Comparison of ENCODE assay signal across 8 mouse cellular contexts in genomic region chr5:135867637-135868593, GRCm38 (mm10). TPM values are rescaled to one million over a fixed set of nuclear protein-coding genes. Genes with fewer than 3 reads are reported as not detected.
DNase-seq lines count a peak whose midpoint lies in the region; ATAC-seq and TF ChIP-seq lines count a peak whose summit lies in the region.

No protein-coding gene starts in this region.

- peaks cover 76% of the 10 kb centered on the region for H3K27me3 ChIP-seq in lung, embryonic 15.5 days
- H3K27me3 ChIP-seq in heart, embryonic 16.5 days (ENCODE audit: control insufficient read depth, insufficient read depth, low read length), result peaks cover 61% of the 10 kb centered on the region
- H3K27me3 ChIP-seq in liver, embryonic 13.5 days, result peaks cover 93% of the 10 kb centered on the region
- H3K27me3 ChIP-seq in stomach, embryonic 14.5 days (ENCODE audit: control insufficient read depth, insufficient read depth, low read length), result peaks cover 24% of the 10 kb centered on the region

- peak overlapping the region; percentile 34 for H3K9ac ChIP-seq in lung, embryonic 15.5 days
- H3K9ac ChIP-seq in heart, embryonic 16.5 days (ENCODE audit: low read length), result peak overlapping the region; percentile 54
- no peak overlapping the region for H3K9ac ChIP-seq in liver, embryonic 13.5 days
- peak overlapping the region; percentile 41 for H3K9ac ChIP-seq in stomach, embryonic 14.5 days (replicated peaks; ENCODE audit: low read depth, low read length)

- H3K4me3 ChIP-seq in lung, embryonic 15.5 days, result peak overlapping the region; percentile 47
- no peak overlapping the region for H3K4me3 ChIP-seq in lung, adult 2 months (replicated peaks; ENCODE audit: extremely low read depth, low read depth, low read length)
- H3K4me3 ChIP-seq in heart, embryonic 16.5 days (ENCODE audit: low read length), result peak overlapping the region; percentile 50
- peak overlapping the region; percentile 38 for H3K4me3 ChIP-seq in liver, embryonic 13.5 days (replicated peaks)
- peak overlapping the region; percentile 49 for H3K4me3 ChIP-seq in stomach, embryonic 14.5 days (ENCODE audit: low read depth, low read length)

- no peaks in the 10 kb centered on the region for H3K36me3 ChIP-seq in lung, embryonic 15.5 days
- no peaks in the 10 kb centered on the region for H3K36me3 ChIP-seq in heart, embryonic 16.5 days (ENCODE audit: control insufficient read depth, insufficient read depth)
- H3K36me3 ChIP-seq in liver, embryonic 13.5 days, result no peaks in the 10 kb centered on the region
- no peaks in the 10 kb centered on the region for H3K36me3 ChIP-seq in stomach, embryonic 14.5 days (ENCODE audit: control insufficient read depth, insufficient read depth, low read length)

- H3K4me1 ChIP-seq in lung, embryonic 15.5 days, result peaks cover 17% of the 10 kb centered on the region
- H3K4me1 ChIP-seq in lung, adult 2 months (ENCODE audit: control insufficient read depth, insufficient read depth, low read length), result no peaks in the 10 kb centered on the region
- peaks cover 4% of the 10 kb centered on the region for H3K4me1 ChIP-seq in heart, embryonic 16.5 days (ENCODE audit: control insufficient read depth, insufficient read depth, low read length)
- peaks cover 7% of the 10 kb centered on the region; the same call in 1 of the 2 replicates for H3K4me1 ChIP-seq in liver, embryonic 13.5 days (replicated peaks)
- 0 out of 2 replicates have a peak, but pooled peaks cover under 1% of the 10 kb centered on the region for H3K4me1 ChIP-seq in stomach, embryonic 14.5 days (ENCODE audit: control insufficient read depth, insufficient read depth, low read length)

- peak; percentile 52 for DNase-seq in adrenal gland, postnatal 14 days
- no peak for DNase-seq in adrenal gland, postnatal 4 days (ENCODE audit: low spot score in 2 of 2)
- DNase-seq in lung, adult 2 months, result no peak
- no peak for DNase-seq in liver, embryonic 13.5 days
- DNase-seq in ovary, postnatal 10 days (ENCODE audit: low spot score), result no peak

- peak overlapping the region; percentile 88 for H3K4me2 ChIP-seq in lung, embryonic 15.5 days
- H3K4me2 ChIP-seq in heart, embryonic 16.5 days (ENCODE audit: low read depth, low read length), result peak overlapping the region; percentile 74
- peak overlapping the region; percentile 51 for H3K4me2 ChIP-seq in liver, embryonic 13.5 days
- peak overlapping the region; percentile 89 for H3K4me2 ChIP-seq in stomach, embryonic 14.5 days (replicated peaks; ENCODE audit: low read depth, low read length)

- no peak overlapping the region for H3K27ac ChIP-seq in lung, embryonic 15.5 days
- H3K27ac ChIP-seq in heart, embryonic 16.5 days (ENCODE audit: low read length), result no peak overlapping the region
- H3K27ac ChIP-seq in liver, embryonic 13.5 days, result no peak overlapping the region
- no peak overlapping the region for H3K27ac ChIP-seq in stomach, embryonic 14.5 days (ENCODE audit: low read length)

- peak; percentile 59 for ATAC-seq in lung, embryonic 15.5 days (ENCODE audit: borderline replicate concordance, extremely low read depth, low FRiP score, low TSS enrichment)
- peak; percentile 18; the same call in 1 of the 2 replicates for ATAC-seq in heart, embryonic 16.5 days (replicated peaks; ENCODE audit: extremely low read depth, insufficient read depth, low FRiP score)
- no peak for ATAC-seq in liver, embryonic 13.5 days (ENCODE audit: low read depth)
- peak; percentile 25; the same call in 1 of the 2 replicates for ATAC-seq in stomach, embryonic 14.5 days (ENCODE audit: insufficient number of reproducible peaks, insufficient read depth, low FRiP score, low read depth)

- TF ChIP-seq CTCF in lung, adult 2 months (IDR thresholded peaks at IDR 0.05; ENCODE audit: insufficient read depth, low read length), result no peak

- H3K9me3 ChIP-seq in lung, embryonic 15.5 days, result no peaks in the 10 kb centered on the region
- H3K9me3 ChIP-seq in heart, embryonic 16.5 days (replicated peaks; ENCODE audit: control insufficient read depth, low read length), result no peaks in the 10 kb centered on the region
- no peaks in the 10 kb centered on the region for H3K9me3 ChIP-seq in liver, embryonic 13.5 days (replicated peaks)
- H3K9me3 ChIP-seq in stomach, embryonic 14.5 days (ENCODE audit: control insufficient read depth, low read depth, low read length), result no peaks in the 10 kb centered on the region

- WGBS in lung, embryonic 15.5 days, result 2% methylated on average over 86 of the region's 89 CpGs
- 2% methylated on average over 85 of the region's 89 CpGs for WGBS in lung, adult 2 months
- WGBS in heart, embryonic 16.5 days, result 2% methylated on average over 76 of the region's 89 CpGs
- 1% methylated on average over 75 of the region's 89 CpGs for WGBS in liver, embryonic 13.5 days (ENCODE audit: insufficient replicate concordance)
- under 1% methylated on average over 87 of the region's 89 CpGs for WGBS in stomach, embryonic 14.5 days

- no peak for TF ChIP-seq POLR2A in lung, adult 2 months (IDR thresholded peaks at IDR 0.05; ENCODE audit: borderline replicate concordance, extremely low read depth, low read depth, low read length)

RNA-seq across cellular contexts. Expression of gene Hspb1, which starts 19.8 kb away (rescaled TPM):
- total RNA-seq in adrenal gland, postnatal 14 days (2021), result 64.7 and 97.7 TPM in 2 replicates
- 10 to 100 TPM; 49.4 to 56.5 TPM for total RNA-seq in adrenal gland, postnatal 4 days (2021)
- 114 and 129 TPM in 2 replicates for polyA plus RNA-seq in lung, embryonic 15.5 days (2015; fragmentation: Nextera tagmentation; extraction: Ambion mirVana)
- 541 and 589 TPM in 2 replicates for polyA plus RNA-seq in lung, adult 2 months (2012; rRNA removed)
- polyA plus RNA-seq in heart, embryonic 16.5 days (2015; fragmentation: Nextera tagmentation; extraction: Ambion mirVana), result 794 and 965 TPM in 2 replicates
- 6.4 and 7.3 TPM in 2 replicates for polyA plus RNA-seq in liver, embryonic 13.5 days (2015; fragmentation: Nextera tagmentation; extraction: Ambion mirVana)
- polyA plus RNA-seq in stomach, embryonic 14.5 days (2014; fragmentation: Nextera tagmentation; extraction: Ambion mirVana), result 221 and 237 TPM in 2 replicates

Comparison
In these comparisons a context has a peak if more than half of its experiments do, and no peak if none do; other contexts are left out.
1. RNA of gene Hspb1, which starts 19.8 kb away (polyA plus RNA-seq): 794 to 965 TPM in heart, embryonic 16.5 days, 541 to 589 TPM in lung, adult 2 months, 221 to 237 TPM in stomach, embryonic 14.5 days and 114 to 129 TPM in lung, embryonic 15.5 days; 6.4 to 7.3 TPM in liver, embryonic 13.5 days; every median in the first group is over 10 times any median in the second.
2. Peak in every context shown above with its lines, with median percentiles within 50 percentile points of each other: H3K4me2 ChIP-seq.